9 mouse cellular contexts compared by ENCODE assay signal in the genomic region with DNA sequence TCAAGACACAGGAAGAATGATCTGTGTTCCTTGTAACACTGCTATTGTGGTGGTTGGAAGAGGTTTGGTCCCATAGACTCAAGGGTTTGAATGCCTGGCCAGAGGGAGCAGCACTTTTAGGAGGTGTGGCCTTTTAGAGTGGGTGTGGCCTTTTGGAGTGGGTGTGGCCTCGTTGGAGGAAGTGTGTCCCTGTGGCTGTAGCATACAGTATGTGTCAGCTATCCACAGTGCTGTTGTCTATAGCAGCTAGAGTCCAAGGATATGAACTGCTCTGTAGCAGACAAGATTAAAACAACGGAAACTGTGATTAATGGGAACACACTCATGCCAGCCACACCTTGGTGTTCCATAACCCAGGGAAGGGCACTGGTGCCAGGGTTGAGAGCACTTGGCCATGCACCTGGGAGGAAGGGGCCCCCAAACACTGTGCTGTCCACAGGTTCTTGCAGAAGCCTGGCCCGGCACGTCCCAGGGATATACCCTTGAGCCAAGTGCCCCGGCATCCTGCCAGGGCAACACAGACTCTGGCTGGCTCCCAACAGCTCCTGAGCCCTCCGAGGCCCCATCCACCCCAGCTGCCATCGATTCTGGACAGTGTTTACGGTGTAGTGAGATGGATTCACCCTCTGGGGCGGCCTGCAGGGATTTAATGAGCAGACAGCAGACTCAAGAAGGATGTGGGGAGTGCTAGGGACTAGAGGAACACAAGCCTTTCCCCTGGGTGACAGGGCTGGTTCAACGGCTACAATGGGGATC. TPM values are rescaled to one million over a fixed set of nuclear protein-coding genes. Genes with fewer than 3 reads are reported as not detected.
DNase-seq lines count a peak whose midpoint lies in the region; ATAC-seq lines count a peak whose summit lies in the region.
"Had no signal": no experiment of that assay in that cellular context is flagged by ENCODE, and none has a peak within 500 bp of the region (broad histone marks: within the 10 kb centered on the region; RNA-seq: fewer than 3 reads in every experiment).

No protein-coding gene starts in this region.

- H3K4me2 ChIP-seq in forebrain, embryonic 16.5 days (ENCODE audit: low read length), result no peak overlapping the region
- H3K4me2 ChIP-seq: limb, embryonic 13.5 days had no signal

- H3K4me3 ChIP-seq in forebrain, embryonic 16.5 days (replicated peaks; ENCODE audit: low read length), result no peak overlapping the region
- H3K4me3 ChIP-seq: limb, embryonic 13.5 days had no signal

- 63% methylated on average over 10 of the region's 10 CpGs for WGBS in forebrain, embryonic 16.5 days

- no peaks in the 10 kb centered on the region for H3K9me3 ChIP-seq in forebrain, embryonic 16.5 days (ENCODE audit: control insufficient read depth, low read length)
- H3K9me3 ChIP-seq: limb, embryonic 13.5 days had no signal

- H3K9ac ChIP-seq in forebrain, embryonic 16.5 days (replicated peaks; ENCODE audit: low read depth, low read length), result no peak overlapping the region
- H3K9ac ChIP-seq: limb, embryonic 13.5 days had no signal

- H3K27me3 ChIP-seq in forebrain, embryonic 16.5 days (replicated peaks; ENCODE audit: control insufficient read depth, insufficient read depth, low read length), result no peaks in the 10 kb centered on the region
- H3K27me3 ChIP-seq: limb, embryonic 13.5 days had no signal

- 0 out of 2 replicates have a peak, but pooled peaks cover 2% of the 10 kb centered on the region for H3K4me1 ChIP-seq in forebrain, embryonic 16.5 days (replicated peaks; ENCODE audit: control insufficient read depth, insufficient read depth, low read length)

- no peak overlapping the region for H3K27ac ChIP-seq in forebrain, embryonic 16.5 days (ENCODE audit: low read length)
- H3K27ac ChIP-seq: limb, embryonic 13.5 days had no signal

- ATAC-seq in megakaryocyte progenitor cell, adult 5-6 weeks (replicated peaks; ENCODE audit: poor library complexity), result peak; percentile 74
- no peak for ATAC-seq in forebrain, embryonic 16.5 days

- H3K36me3 ChIP-seq in forebrain, embryonic 16.5 days (ENCODE audit: control insufficient read depth, insufficient read depth), result no peaks in the 10 kb centered on the region
- H3K36me3 ChIP-seq: limb, embryonic 13.5 days had no signal

- peak; percentile 29 for DNase-seq in kidney, adult 9 months
- DNase-seq in kidney, adult 8-10 months, result no peak
- peak; percentile 92 for DNase-seq in MN1 (ENCODE audit: low spot score)
- peak; percentile 55 to 70 for DNase-seq in cerebellum, adult 18-20 months
- DNase-seq in induced T-regulatory cell, adult 2 months (ENCODE audit: low read depth), result peak; percentile 27
- DNase-seq in embryo, embryonic 10 days (ENCODE audit: low spot score), result no peak

RNA-seq across cellular contexts. Expression of a gene that starts 46.3 kb away (rescaled TPM):
- 1.6 TPM in 2 replicates for total RNA-seq in megakaryocyte progenitor cell, adult 5-6 weeks (2015)
- total RNA-seq in megakaryocyte progenitor cell, adult 5-6 weeks (2017), result 0.17 and 0.71 TPM in 2 replicates
- polyA plus RNA-seq in forebrain, embryonic 16.5 days (2015; fragmentation: Nextera tagmentation; extraction: Ambion mirVana), result 15.8 and 17.8 TPM in 2 replicates

RNA-seq across cellular contexts. Expression of a gene that starts 51.2 kb away (rescaled TPM):
- 9.1 and 9.9 TPM in 2 replicates for total RNA-seq in megakaryocyte progenitor cell, adult 5-6 weeks (2015)
- total RNA-seq in megakaryocyte progenitor cell, adult 5-6 weeks (2017), result 28.8 and 38.1 TPM in 2 replicates
- 41.6 and 42.8 TPM in 2 replicates for polyA plus RNA-seq in forebrain, embryonic 16.5 days (2015; fragmentation: Nextera tagmentation; extraction: Ambion mirVana)

Comparison
In these comparisons a context has a peak if more than half of its experiments do, and no peak if none do; other contexts are left out.
1. DNase-seq: peak in kidney, adult 9 months (single experiment), MN1 (single experiment), cerebellum, adult 18-20 months (2 of 2) and induced T-regulatory cell, adult 2 months (single experiment); none in kidney, adult 8-10 months (0 of 2) and embryo, embryonic 10 days (single experiment).